Mouse (Mus musculus): ENCODE data around the gene Hsf4. TPM values are rescaled to one million over a fixed set of nuclear protein-coding genes. Genes with fewer than 3 reads are reported as not detected.
"Not testable (repeated sequence)": the region's sequence is repeated elsewhere in the genome, so short reads cannot be mapped to it uniquely, and the experiment has no call there.

Gene Hsf4
- polyA plus RNA-seq, 2 experiments from 2014 or later: 0.31 to 0.37 TPM

GRCm38 (mm10) chr8:105286907-105287306 lies 17.3 kb downstream of the Hsf4 start:
- ATAC-seq: no peak

- no peak for ATAC-seq
Measured at GRCm38 (mm10) chr8:105288231-105288630, 18.6 kb downstream of the Hsf4 start.

GRCm38 (mm10) chr8:105288958-105289732 lies 19.5 kb downstream of the Hsf4 start:
- ATAC-seq: peak; percentile 84

- ATAC-seq: no peak
Measured at GRCm38 (mm10) chr8:105289805-105290460, 20.3 kb downstream of the Hsf4 start, which contains the start of gene 4931428F04Rik. TSS of gene 4931428F04Rik (minus strand) at chr8:105289864.

GRCm38 (mm10) chr8:105290554-105291314 lies 21.1 kb downstream of the Hsf4 start:
- peak; percentile 30 for ATAC-seq

- ATAC-seq: not testable (repeated sequence)
Measured at GRCm38 (mm10) chr8:105291364-105291763, 21.8 kb downstream of the Hsf4 start.

- ATAC-seq: not testable (repeated sequence)
Measured at GRCm38 (mm10) chr8:105291802-105292201, 22.2 kb downstream of the Hsf4 start.

- ATAC-seq: no peak
Measured at GRCm38 (mm10) chr8:105292471-105292870, 22.9 kb downstream of the Hsf4 start.

GRCm38 (mm10) chr8:105293405-105293804 lies 23.8 kb downstream of the Hsf4 start:
- no peak for ATAC-seq

- no peak for ATAC-seq
Measured at GRCm38 (mm10) chr8:105294776-105295175, 25.2 kb downstream of the Hsf4 start.

- no peak for ATAC-seq
Measured at GRCm38 (mm10) chr8:105295256-105295655, 25.7 kb downstream of the Hsf4 start.

GRCm38 (mm10) chr8:105295895-105296573 lies 26.4 kb downstream of the Hsf4 start, which contains the start of gene Exoc3l:
TSS of gene Exoc3l (minus strand) at chr8:105296101.
- ATAC-seq: no peak

GRCm38 (mm10) chr8:105297511-105298192 lies 28.1 kb downstream of the Hsf4 start, which contains the start of gene E2f4:
TSS of gene E2f4 (plus strand) at chr8:105297663.
- peak; percentile 99 for ATAC-seq

GRCm38 (mm10) chr8:105298351-105299252 lies 29.0 kb downstream of the Hsf4 start:
- no peak for ATAC-seq

GRCm38 (mm10) chr8:105299962-105300361 lies 30.4 kb downstream of the Hsf4 start:
- no peak for ATAC-seq

GRCm38 (mm10) chr8:105303396-105303795 lies 33.8 kb downstream of the Hsf4 start:
- no peak for ATAC-seq

GRCm38 (mm10) chr8:105303874-105304273 lies 34.3 kb downstream of the Hsf4 start:
- no peak for ATAC-seq

- ATAC-seq: peak; percentile 51
Measured at GRCm38 (mm10) chr8:105304325-105305210, 35.0 kb downstream of the Hsf4 start.

All from activated CD4-positive, CD25-positive, alpha-beta regulatory T cell, adult 4 months (primary cell).